Mouse (Mus musculus) bone marrow, adult 2 months (tissue): ENCODE measurements around the gene Fut11. TPM values are rescaled to one million over a fixed set of nuclear protein-coding genes. Genes with fewer than 3 reads are reported as not detected.

ENCODE experiments used
- H3K27ac ChIP-seq: fragments of 200-500 bp; 2 replicates; pipeline ENCODE4 v1.5.1; 2012; ENCODE audit warnings: low read depth, mild to moderate bottlenecking, control low read depth, inconsistent platforms, low read length; ENCODE audit not compliant: control insufficient read depth, poor library complexity, insufficient read depth
- H3K4me1 ChIP-seq: fragments of 200-500 bp; 2 replicates; pipeline ENCODE4 v1.6.1; 2011; ENCODE audit warnings: low read length; ENCODE audit not compliant: control insufficient read depth, insufficient read depth
- H3K4me3 ChIP-seq: fragments of 200-500 bp; replicated peaks from 2 replicates; pipeline ENCODE3; 2011; ENCODE audit warnings: mild to moderate bottlenecking, low read depth, low read length, control low read depth; ENCODE audit not compliant: control insufficient read depth
- CTCF ChIP-seq: fragments of 200-500 bp; IDR thresholded peaks from 2 replicates; pipeline ENCODE4 v1.5.1; 2011; ENCODE audit warnings: low read length, control low read depth; ENCODE audit not compliant: control insufficient read depth, insufficient read depth
- POLR2A ChIP-seq: fragments of 200-500 bp; IDR thresholded peaks from 2 replicates; pipeline ENCODE4 v1.6.1; 2011; ENCODE audit warnings: low read depth, mild to moderate bottlenecking, control low read depth, low read length, borderline replicate concordance; ENCODE audit not compliant: control insufficient read depth
- WGBS: fragments of 180-500 bp; shearing (Covaris S2); methylation state at CpG from one replicate; pipeline ENCODE4 v1.1.7; 2018; 5-methylcytosine and 5-hydroxymethylcytosine counted together
- polyA plus RNA-seq: library from polyadenylated mRNA; stranded (reverse); fragments of >200 nt; gene quantifications from 2 replicates; pipeline ENCODE4 v1.2.4, GENCODE M21; 2011; ENCODE audit warnings: low replicate concordance; ENCODE audit not compliant: missing spikeins, insufficient read depth, insufficient read length

Fut11 gene
- 3.6 and 5.8 TPM in 2 replicates for polyA plus RNA-seq

DNA sequence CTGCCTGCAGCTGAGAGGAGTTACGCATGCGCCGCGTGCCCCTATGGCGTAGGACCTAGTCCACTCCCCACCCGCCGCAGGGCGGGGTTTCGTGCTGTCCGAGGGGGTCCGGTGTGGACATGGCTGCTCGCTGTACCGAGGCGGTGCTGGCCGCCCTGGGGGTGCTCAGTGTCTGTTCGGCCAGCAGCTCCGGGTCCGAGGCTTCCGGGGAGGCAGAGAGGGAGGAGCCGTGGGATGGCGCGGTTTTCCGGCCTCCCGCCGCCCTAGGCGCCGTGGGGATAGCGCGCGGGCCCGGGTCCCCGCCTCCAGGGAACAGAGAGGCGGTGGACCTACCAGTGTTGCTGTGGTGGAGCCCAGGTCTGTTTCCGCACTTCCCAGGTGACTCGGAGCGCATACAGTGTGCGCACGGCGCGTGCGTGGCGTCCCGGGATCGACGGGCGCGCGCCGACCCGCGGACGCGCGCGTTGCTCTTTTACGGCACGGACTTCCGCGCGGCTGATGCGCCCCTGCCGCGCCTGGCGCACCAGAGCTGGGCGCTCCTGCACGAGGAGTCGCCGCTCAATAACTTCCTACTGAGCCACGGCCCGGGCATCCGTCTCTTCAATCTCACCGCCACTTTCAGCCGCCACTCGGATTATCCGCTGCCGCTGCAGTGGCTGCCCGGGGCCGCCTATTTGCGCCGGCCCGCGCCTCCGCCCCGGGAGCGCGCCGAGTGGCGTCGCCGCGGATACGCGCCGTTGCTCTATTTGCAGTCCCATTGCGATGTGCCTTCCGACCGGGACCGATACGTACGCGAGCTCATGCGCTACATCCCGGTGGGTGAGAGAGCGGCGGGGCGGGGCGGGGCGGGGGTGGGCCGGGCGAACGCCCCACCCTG is at the start of gene Fut11:
Fut11 (plus strand) TSS at position 85 of the 877 bp plus-strand sequence.
- TF ChIP-seq POLR2A: peak; percentile 36; the same call in 1 of the 2 replicates
- no peak for TF ChIP-seq CTCF
- peaks cover 8% of the 10 kb centered on the region for H3K4me1 ChIP-seq

DNA sequence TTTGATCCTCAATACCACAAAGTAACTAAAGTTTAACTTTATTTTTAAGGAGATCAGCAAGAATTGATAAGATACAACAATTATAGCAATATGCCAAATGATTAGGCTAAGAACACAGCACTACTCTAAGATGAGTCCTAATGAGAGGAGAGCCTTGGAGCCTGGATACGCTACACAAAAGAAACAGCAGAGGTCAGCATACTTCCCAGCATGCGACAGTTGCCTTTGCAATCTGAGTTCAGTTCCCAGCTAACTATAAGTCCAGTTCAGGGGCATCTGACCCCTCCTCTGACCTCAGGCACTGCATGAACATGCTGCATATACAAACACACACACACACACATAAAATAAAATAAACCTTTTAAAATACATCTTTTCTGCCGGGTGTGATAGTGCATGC is 49.2 kb upstream of the Fut11 start:
- Histone ChIP-seq H3K4me1 (no peaks in the 10 kb centered on the region), H3K27ac (no peak overlapping the region), H3K4me3 (no peak overlapping the region)
- WGBS: 54% methylated on average over 3 of the region's 3 CpGs
- TF ChIP-seq POLR2A (no peak), CTCF (no peak)

More for the DNA sequence above, at the start of gene Fut11:
- H3K4me3 ChIP-seq: peak within 1 kb of the TSS; percentile 86
- peak within 1 kb of the TSS; percentile 94 for H3K27ac ChIP-seq
- under 1% methylated on average over 111 of the region's 111 CpGs for WGBS

DNA sequence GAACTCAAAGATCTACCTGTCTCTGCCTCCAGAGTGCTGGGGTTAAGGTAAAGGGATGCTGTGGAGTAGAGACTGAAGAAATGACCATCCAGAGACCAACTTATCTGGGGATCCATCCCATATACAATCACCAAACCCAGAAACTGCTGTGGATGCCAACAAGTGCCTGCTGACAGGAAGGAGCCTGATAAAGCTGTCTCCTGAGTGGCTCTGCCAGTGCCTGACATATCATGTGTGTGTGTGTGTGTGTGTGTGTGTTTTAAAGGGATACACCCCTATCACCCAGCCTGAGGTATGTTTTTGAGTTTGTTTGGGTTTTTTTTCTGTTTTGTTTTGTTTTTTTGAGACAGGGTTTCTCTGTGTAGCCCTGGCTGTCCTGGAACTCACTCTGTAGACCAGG is 48.4 kb upstream of the Fut11 start:
- TF ChIP-seq CTCF (no peak), POLR2A (no peak)
- Histone ChIP-seq H3K4me1 (no peaks in the 10 kb centered on the region), H3K27ac (no peak overlapping the region), H3K4me3 (no peak overlapping the region)

DNA sequence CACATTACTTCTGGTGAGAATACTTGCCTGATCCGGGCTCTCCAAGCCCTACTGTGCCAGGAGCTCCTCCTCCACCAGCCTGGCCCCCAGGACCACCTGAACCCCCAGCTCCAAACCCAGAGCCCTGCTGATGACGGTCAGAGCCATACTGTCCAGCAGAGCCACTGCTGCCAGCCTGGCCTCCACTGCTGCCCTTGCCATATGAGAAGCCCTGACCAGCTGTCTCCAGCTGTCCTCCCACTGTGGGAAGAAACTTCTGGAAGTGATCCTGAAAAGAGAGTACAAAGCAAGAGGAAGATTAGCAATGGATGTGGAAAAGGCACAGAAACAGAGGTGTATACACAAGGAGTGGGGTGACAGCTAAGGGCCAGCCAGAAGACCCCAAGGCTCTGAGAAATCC is 43.8 kb upstream of the Fut11 start:
- 85% methylated on average over 2 of the region's 2 CpGs for WGBS
- no peak for TF ChIP-seq CTCF
- TF ChIP-seq POLR2A: no peak
- peaks cover 3% of the 10 kb centered on the region for H3K4me1 ChIP-seq
- no peak overlapping the region for H3K27ac ChIP-seq
- no peak overlapping the region for H3K4me3 ChIP-seq

DNA sequence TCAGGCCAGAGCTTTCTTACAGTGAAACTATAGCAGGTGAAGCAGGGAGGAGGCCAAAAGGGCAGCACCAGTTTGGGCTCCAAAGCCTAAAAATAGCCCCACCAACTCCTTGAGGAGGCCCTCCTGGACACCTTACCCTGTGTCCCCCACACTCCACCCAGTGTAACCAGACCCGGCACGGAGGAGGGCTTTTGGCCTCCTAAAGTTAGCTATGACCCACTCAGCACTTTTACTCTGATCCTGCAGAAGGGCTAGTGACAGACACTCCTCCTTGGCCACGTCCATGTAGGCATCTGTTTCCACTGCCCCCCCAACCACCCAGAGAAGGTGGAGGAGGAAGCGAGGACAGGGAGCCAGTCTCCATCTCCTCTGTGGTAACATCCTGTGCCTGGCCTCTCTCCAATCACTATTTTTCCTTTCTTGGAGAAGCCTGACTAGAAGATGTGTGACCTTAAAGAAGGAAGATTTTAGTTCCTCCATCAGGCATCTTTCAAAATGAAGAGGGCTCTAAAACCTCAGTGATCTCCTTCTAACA is 43.0 kb upstream of the Fut11 start:
- no peak overlapping the region for H3K4me3 ChIP-seq
- no peak for TF ChIP-seq CTCF
- no peak for TF ChIP-seq POLR2A
- no peak overlapping the region for H3K27ac ChIP-seq
- peaks cover 3% of the 10 kb centered on the region for H3K4me1 ChIP-seq
- 55% methylated on average over 4 of the region's 4 CpGs for WGBS

DNA sequence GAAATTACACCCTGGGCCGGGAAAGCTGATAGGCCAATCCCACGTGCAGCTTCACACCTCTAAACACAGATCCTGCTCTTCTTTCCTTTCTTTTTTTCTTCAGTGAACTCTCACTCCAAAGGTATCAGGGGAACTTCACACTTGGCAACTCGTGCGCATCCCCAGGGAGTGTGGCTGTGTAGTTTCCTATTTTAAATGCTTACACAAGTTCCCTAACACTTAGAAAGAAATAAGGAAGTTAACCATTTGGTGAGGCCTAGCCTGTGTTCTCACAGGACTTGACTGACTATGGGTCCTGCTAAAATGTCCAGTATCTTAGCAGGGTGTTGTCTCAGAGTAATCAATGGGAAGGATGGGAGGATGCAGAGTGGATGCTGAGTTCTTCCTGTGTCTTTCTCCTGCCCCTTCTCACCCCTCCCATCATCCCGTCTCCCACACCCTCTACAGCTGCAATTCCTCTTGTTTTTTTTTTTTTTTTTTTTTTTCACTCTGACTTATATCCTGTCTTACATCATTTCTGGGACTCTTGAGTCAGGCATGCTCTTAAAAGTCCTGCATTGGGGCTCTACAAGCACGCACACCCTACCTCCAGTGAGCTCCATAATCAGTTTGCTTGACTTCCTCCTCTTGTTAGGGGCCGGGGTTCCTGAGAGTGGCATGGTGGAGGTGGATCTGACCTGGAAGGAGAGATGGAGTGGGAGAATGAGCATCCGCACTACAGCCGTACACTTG is 39.9 kb upstream of the Fut11 start:
- TF ChIP-seq CTCF: no peak
- no peak for TF ChIP-seq POLR2A
- peaks cover 3% of the 10 kb centered on the region for H3K4me1 ChIP-seq
- no peak overlapping the region for H3K4me3 ChIP-seq
- H3K27ac ChIP-seq: 0 out of 2 replicates have a peak overlapping the region, but pooled peaks have one; percentile 32
- 47% methylated on average over 9 of the region's 9 CpGs for WGBS

DNA sequence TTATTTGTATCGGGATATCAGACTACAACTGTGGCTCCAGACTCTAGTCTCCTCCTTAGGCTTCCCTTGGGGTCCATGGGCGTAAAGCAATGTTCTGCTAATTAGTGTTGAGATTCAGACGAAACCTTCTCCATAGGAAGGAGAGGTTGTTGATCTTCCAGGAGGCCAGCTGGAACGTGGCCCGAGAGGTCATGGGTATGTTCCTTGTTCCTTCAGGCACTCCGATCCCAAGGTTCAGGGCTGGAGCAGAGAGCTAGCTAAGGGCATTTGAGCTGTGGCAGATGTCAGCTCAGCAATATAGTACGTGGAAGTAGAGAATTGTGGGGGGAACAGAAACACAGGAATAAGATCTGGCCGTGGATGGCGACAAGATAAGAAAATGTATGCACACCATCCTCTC is 39.0 kb upstream of the Fut11 start:
- WGBS: 79% methylated on average over 9 of the region's 9 CpGs
- TF ChIP-seq POLR2A: no peak
- TF ChIP-seq CTCF: no peak

DNA sequence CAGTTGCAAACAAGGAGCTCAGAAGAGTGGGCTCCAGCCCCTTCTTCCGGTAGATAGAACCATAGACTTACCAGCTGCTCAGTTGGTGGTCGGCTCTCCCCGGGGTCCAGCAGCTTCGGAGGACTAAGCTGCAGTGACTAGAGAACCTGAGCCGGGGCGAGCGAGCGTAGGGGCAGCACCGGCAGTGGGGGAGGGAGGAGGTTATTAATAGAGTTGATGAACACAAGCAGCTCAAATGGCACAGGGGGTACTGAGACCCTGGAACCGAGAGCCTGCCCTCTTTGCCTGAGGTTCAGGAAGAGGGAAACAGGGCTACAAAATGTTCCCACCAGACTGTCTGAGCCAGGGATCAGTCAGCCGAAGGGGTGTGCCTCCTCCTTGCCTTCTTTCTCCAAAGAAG is 38.4 kb upstream of the Fut11 start, which contains the start of gene Myoz1:
Myoz1 (minus strand) TSS at position 180 of the 400 bp plus-strand sequence.
- Histone ChIP-seq H3K4me1 (peaks cover 3% of the 10 kb centered on the region), H3K4me3 (no peak within 1 kb of the TSS), H3K27ac (no peak within 1 kb of the TSS)
- 88% methylated on average over 11 of the region's 11 CpGs for WGBS
- TF ChIP-seq CTCF (no peak), POLR2A (no peak)

More for the DNA sequence above, 39.0 kb upstream of the Fut11 start:
- no peak overlapping the region for H3K27ac ChIP-seq
- H3K4me1 ChIP-seq: peaks cover 3% of the 10 kb centered on the region
- no peak overlapping the region for H3K4me3 ChIP-seq
